Mouse (Mus musculus) thymus, adult 2 months (tissue): ENCODE data around the gene Sumf1. TPM values are rescaled to one million over a fixed set of nuclear protein-coding genes. Genes with fewer than 3 reads are reported as not detected.

Experiments
- DNase-seq: peaks from one replicate; pipeline ENCODE4 v3.0.0; 2021
- H3K27ac ChIP-seq: fragments of 200-500 bp; 2 replicates; pipeline ENCODE4 v1.5.1; 2012; ENCODE audit warnings: low read length, control low read depth; ENCODE audit not compliant: control insufficient read depth, insufficient read depth
- H3K27me3 ChIP-seq: fragments of 200-500 bp; 2 replicates; pipeline ENCODE4 v1.6.1; 2012; ENCODE audit warnings: mild to moderate bottlenecking, low read length, moderate library complexity, mixed read lengths; ENCODE audit not compliant: control insufficient read depth, insufficient read depth
- H3K36me3 ChIP-seq: fragments of 200-500 bp; 2 replicates; pipeline ENCODE4 v1.6.1; 2012; ENCODE audit warnings: mild to moderate bottlenecking, low read length, moderate library complexity; ENCODE audit not compliant: control insufficient read depth, insufficient read depth
- H3K4me1 ChIP-seq: fragments of 200-500 bp; replicated peaks from 2 replicates; pipeline ENCODE4 v1.6.1; 2012; ENCODE audit warnings: low read length; ENCODE audit not compliant: control insufficient read depth, insufficient read depth
- H3K4me3 ChIP-seq: fragments of 200-500 bp; 2 replicates; pipeline ENCODE4 v1.5.1; 2012; ENCODE audit warnings: mild to moderate bottlenecking, low read length, control low read depth, moderate library complexity; ENCODE audit not compliant: control insufficient read depth, insufficient read depth
- CTCF ChIP-seq: fragments of 200-500 bp; IDR thresholded peaks from 2 replicates; pipeline ENCODE4 v1.5.1; 2012; ENCODE audit warnings: mild to moderate bottlenecking, control low read depth, low read length, moderate library complexity, borderline replicate concordance; ENCODE audit not compliant: control insufficient read depth, poor library complexity, insufficient read depth; ENCODE audit errors: extremely low read depth
- POLR2A ChIP-seq: fragments of 200-500 bp; IDR thresholded peaks from 2 replicates; pipeline ENCODE4 v1.6.1; 2012; ENCODE audit warnings: mild to moderate bottlenecking, low read length, control low read depth, moderate library complexity; ENCODE audit not compliant: control insufficient read depth, poor library complexity, insufficient read depth; ENCODE audit errors: extremely low read depth
- WGBS: fragments of 180-500 bp; shearing (Covaris S2); methylation state at CpG from one replicate; pipeline ENCODE4 v1.1.7; 2018; 5-methylcytosine and 5-hydroxymethylcytosine counted together
- polyA plus RNA-seq: library from polyadenylated mRNA; depleted of rRNA; stranded (reverse); fragments of >200 nt; gene quantifications from 2 replicates; pipeline ENCODE4 v1.2.3, GENCODE M21; 2012

Sumf1 gene
- polyA plus RNA-seq, 1 experiment = 17.8 TPM

GRCm38 (mm10) chr6:108093449-108093848, 91.9 kb downstream of the Sumf1 start:
- no peaks in the 10 kb centered on the region for H3K27me3 ChIP-seq
- 88% methylated on average over 3 of the region's 3 CpGs for WGBS
- no peaks in the 10 kb centered on the region for H3K36me3 ChIP-seq
- H3K27ac ChIP-seq = no peak overlapping the region
- TF ChIP-seq CTCF (no peak), POLR2A (no peak)
- no peak overlapping the region for H3K4me3 ChIP-seq
- no peak for DNase-seq
- H3K4me1 ChIP-seq = no peaks in the 10 kb centered on the region

GRCm38 (mm10) chr6:108092646-108093045, 92.7 kb downstream of the Sumf1 start:
- Histone ChIP-seq H3K4me1 (no peaks in the 10 kb centered on the region), H3K36me3 (no peaks in the 10 kb centered on the region), H3K27ac (no peak overlapping the region), H3K27me3 (no peaks in the 10 kb centered on the region), H3K4me3 (no peak overlapping the region)
- no peak for DNase-seq
- 80% methylated on average over 3 of the region's 3 CpGs for WGBS
- TF ChIP-seq POLR2A (no peak), CTCF (no peak)

GRCm38 (mm10) chr6:108091296-108091695, 94.1 kb downstream of the Sumf1 start:
- Histone ChIP-seq H3K4me3 (no peak overlapping the region), H3K4me1 (no peaks in the 10 kb centered on the region), H3K36me3 (no peaks in the 10 kb centered on the region), H3K27ac (no peak overlapping the region), H3K27me3 (no peaks in the 10 kb centered on the region)
- no peak for DNase-seq
- TF ChIP-seq POLR2A (no peak), CTCF (no peak)
- WGBS = 83% methylated on average over 1 of the region's 1 CpGs

- no peak overlapping the region for H3K27ac ChIP-seq
- no peaks in the 10 kb centered on the region for H3K27me3 ChIP-seq
- DNase-seq = no peak
- H3K4me1 ChIP-seq = no peaks in the 10 kb centered on the region
- TF ChIP-seq CTCF = no peak
- TF ChIP-seq POLR2A = no peak
- 97% methylated on average over 7 of the region's 7 CpGs for WGBS
- H3K36me3 ChIP-seq = no peaks in the 10 kb centered on the region
- no peak overlapping the region for H3K4me3 ChIP-seq
These were observed 109.5 kb downstream of the Sumf1 start for GRCm38 (mm10) chr6:108075857-108076256.

GRCm38 (mm10) chr6:108074624-108075023, 110.8 kb downstream of the Sumf1 start:
- no peaks in the 10 kb centered on the region for H3K4me1 ChIP-seq
- DNase-seq = no peak
- no peak overlapping the region for H3K4me3 ChIP-seq
- no peaks in the 10 kb centered on the region for H3K36me3 ChIP-seq
- H3K27me3 ChIP-seq = no peaks in the 10 kb centered on the region
- TF ChIP-seq CTCF = no peak
- TF ChIP-seq POLR2A = no peak
- no peak overlapping the region for H3K27ac ChIP-seq
- 95% methylated on average over 10 of the region's 10 CpGs for WGBS

- no peak overlapping the region for H3K4me3 ChIP-seq
- no peaks in the 10 kb centered on the region for H3K36me3 ChIP-seq
- 95% methylated on average over 2 of the region's 2 CpGs for WGBS
- DNase-seq = no peak
- no peaks in the 10 kb centered on the region for H3K27me3 ChIP-seq
- no peak overlapping the region for H3K27ac ChIP-seq
- TF ChIP-seq POLR2A = no peak
- TF ChIP-seq CTCF = no peak
- H3K4me1 ChIP-seq = no peaks in the 10 kb centered on the region
These were observed 111.5 kb downstream of the Sumf1 start for GRCm38 (mm10) chr6:108073931-108074330.

- TF ChIP-seq POLR2A = no peak
- TF ChIP-seq CTCF = no peak
- 94% methylated on average over 5 of the region's 5 CpGs for WGBS
- Histone ChIP-seq H3K4me3 (no peak overlapping the region), H3K27ac (no peak overlapping the region), H3K4me1 (no peaks in the 10 kb centered on the region), H3K27me3 (no peaks in the 10 kb centered on the region), H3K36me3 (no peaks in the 10 kb centered on the region)
- no peak for DNase-seq
These were observed 112.3 kb downstream of the Sumf1 start for GRCm38 (mm10) chr6:108073071-108073470.
